Mouse (Mus musculus) urinary bladder, postnatal 4 days (tissue): ENCODE data around the gene Gstt2.

Source experiments
- DNase-seq, 2 experiments: peaks; one replicate each; pipeline ENCODE4 v3.0.0; 2021 to 2022; ENCODE audit warnings: low spot score in 2 of 2

Gene Gstt2

GRCm38 (mm10) chr10:75837248-75837759 is at the start of gene Gstt2:
TSS of gene Gstt2 (minus strand) at chr10:75837424.
- peak; percentile 89 to 93 for DNase-seq

GRCm38 (mm10) chr10:75884742-75885141 is 47.5 kb upstream of the Gstt2 start:
- no peak for DNase-seq

- peak; percentile 77 to 80 for DNase-seq
Observed at GRCm38 (mm10) chr10:75883232-75883552, 46.0 kb upstream of the Gstt2 start.

GRCm38 (mm10) chr10:75882433-75883231 is 45.4 kb upstream of the Gstt2 start:
- DNase-seq: no peak

- no peak for DNase-seq
Observed at GRCm38 (mm10) chr10:75881578-75882432, 44.6 kb upstream of the Gstt2 start.

GRCm38 (mm10) chr10:75880771-75881577 is 43.8 kb upstream of the Gstt2 start:
- DNase-seq: no peak

- DNase-seq: no peak
Observed at GRCm38 (mm10) chr10:75880351-75880750, 43.1 kb upstream of the Gstt2 start.

- DNase-seq: no peak
Observed at GRCm38 (mm10) chr10:75878836-75879235, 41.6 kb upstream of the Gstt2 start.

- no peak for DNase-seq
Observed at GRCm38 (mm10) chr10:75873543-75874170, 36.4 kb upstream of the Gstt2 start.

- DNase-seq: peak in 1 of 2 experiments; percentile 63
Observed at GRCm38 (mm10) chr10:75872915-75873542, 35.8 kb upstream of the Gstt2 start.

GRCm38 (mm10) chr10:75872025-75872914 is 35.0 kb upstream of the Gstt2 start:
- DNase-seq: no peak

- no peak for DNase-seq
Observed at GRCm38 (mm10) chr10:75861587-75861986, 24.4 kb upstream of the Gstt2 start.

- no peak for DNase-seq
Observed at GRCm38 (mm10) chr10:75860746-75861145, 23.5 kb upstream of the Gstt2 start.

- DNase-seq: peak; percentile 75 to 87
Observed at GRCm38 (mm10) chr10:75859786-75860470, 22.7 kb upstream of the Gstt2 start, which contains the start of gene Mif. TSS of gene Mif (minus strand) at chr10:75860240.

- DNase-seq: no peak
Observed at GRCm38 (mm10) chr10:75859107-75859746, 22.0 kb upstream of the Gstt2 start.

- DNase-seq: no peak
Observed at GRCm38 (mm10) chr10:75857598-75857997, 20.4 kb upstream of the Gstt2 start.

GRCm38 (mm10) chr10:75856976-75857375 is 19.8 kb upstream of the Gstt2 start:
- DNase-seq: no peak

GRCm38 (mm10) chr10:75856155-75856907 is 19.1 kb upstream of the Gstt2 start:
- no peak for DNase-seq
